Mouse (Mus musculus) testis, postnatal 10 days (tissue): ENCODE data around the gene Ghrl.
"Not testable (repeated sequence)": the region's sequence is repeated elsewhere in the genome, so short reads cannot be mapped to it uniquely, and the experiment has no call there.

Experiments used
- DNase-seq: peaks from one replicate; pipeline ENCODE4 v3.0.0; 2021; ENCODE audit warnings: low spot score

Gene Ghrl

GRCm38 (mm10) chr6:113696582-113697221 is 23.0 kb downstream of the Ghrl start, which contains the start of gene Tatdn2:
Gene Tatdn2 (plus strand): TSS chr6:113697050.
- DNase-seq = peak; percentile 94

- no peak for DNase-seq
Measured at GRCm38 (mm10) chr6:113695766-113696355, 23.8 kb downstream of the Ghrl start.

GRCm38 (mm10) chr6:113695203-113695602 is 24.5 kb downstream of the Ghrl start:
- no peak for DNase-seq

- DNase-seq = no peak
Measured at GRCm38 (mm10) chr6:113693377-113693776, 26.3 kb downstream of the Ghrl start.

- DNase-seq = no peak
Measured at GRCm38 (mm10) chr6:113692661-113693133, 27.0 kb downstream of the Ghrl start.

GRCm38 (mm10) chr6:113691084-113691462 is 28.6 kb downstream of the Ghrl start:
- no peak for DNase-seq

GRCm38 (mm10) chr6:113690400-113691083 is 29.1 kb downstream of the Ghrl start:
- peak; percentile 76 for DNase-seq

GRCm38 (mm10) chr6:113690008-113690399 is 29.7 kb downstream of the Ghrl start:
- no peak for DNase-seq

- DNase-seq = no peak
Measured at GRCm38 (mm10) chr6:113686551-113687125, 33.0 kb downstream of the Ghrl start.

- no peak for DNase-seq
Measured at GRCm38 (mm10) chr6:113683081-113683825, 36.4 kb downstream of the Ghrl start.

- peak; percentile 95 for DNase-seq
Measured at GRCm38 (mm10) chr6:113681271-113681670, 38.4 kb downstream of the Ghrl start.

- no peak for DNase-seq
Measured at GRCm38 (mm10) chr6:113679993-113680566, 39.6 kb downstream of the Ghrl start.

- no peak for DNase-seq
Measured at GRCm38 (mm10) chr6:113678246-113679012, 41.3 kb downstream of the Ghrl start.

GRCm38 (mm10) chr6:113677070-113677734 is 42.5 kb downstream of the Ghrl start:
- DNase-seq = no peak

GRCm38 (mm10) chr6:113675991-113676390 is 43.7 kb downstream of the Ghrl start:
- no peak for DNase-seq

- no peak for DNase-seq
Measured at GRCm38 (mm10) chr6:113675234-113675633, 44.4 kb downstream of the Ghrl start.

GRCm38 (mm10) chr6:113672989-113673388 is 46.7 kb downstream of the Ghrl start:
- DNase-seq = no peak

GRCm38 (mm10) chr6:113672029-113672428 is 47.7 kb downstream of the Ghrl start:
- not testable (repeated sequence) for DNase-seq

GRCm38 (mm10) chr6:113669821-113670220 is 49.9 kb downstream of the Ghrl start:
- DNase-seq = no peak
